Mouse (Mus musculus): Measurements from ENCODE around the gene Sp6. TPM values are rescaled to one million over a fixed set of nuclear protein-coding genes. Genes with fewer than 3 reads are reported as not detected.
A peak's percentile ranks its signal among the peaks of the same experiment; 100 is the strongest.

The Sp6 gene
- 1 to 10 TPM; 2.2 to 2.5 TPM for total RNA-seq (2021)

GRCm38 (mm10) chr11:97013121-97013670 lies at the start of gene Sp6:
Gene Sp6, plus strand, starts transcription at chr11:97013394.
- intact Hi-C loops (cut with DNase I), result no loop called here
- no peak for DNase-seq (ENCODE audit: low spot score in 2 of 2)

- intact Hi-C loops (cut with DNase I), result loop anchor here (2.0 to 5.0 kb wide), 2 partner anchors 47 to 96 kb away; partner anchors contain the start of gene Cdk5rap3
Observed at GRCm38 (mm10) chr11:96963580-96963979, 49.6 kb upstream of the Sp6 start.

GRCm38 (mm10) chr11:96966172-96966571 lies 47.0 kb upstream of the Sp6 start:
- intact Hi-C loops (cut with DNase I), result no loop called here

More at GRCm38 (mm10) chr11:96963580-96963979, 49.6 kb upstream of the Sp6 start:
- DNase-seq (ENCODE audit: low spot score in 2 of 2), result peak; percentile 80 to 88

GRCm38 (mm10) chr11:96966914-96967543 lies 46.2 kb upstream of the Sp6 start:
- DNase-seq (ENCODE audit: low spot score in 2 of 2), result no peak
- intact Hi-C loops (cut with DNase I), result no loop called here

More at GRCm38 (mm10) chr11:96966172-96966571, 47.0 kb upstream of the Sp6 start:
- DNase-seq (ENCODE audit: low spot score in 2 of 2), result no peak

- intact Hi-C loops (cut with DNase I), result no loop called here
- DNase-seq (ENCODE audit: low spot score in 2 of 2), result no peak
Observed at GRCm38 (mm10) chr11:96967544-96968269, 45.5 kb upstream of the Sp6 start.

GRCm38 (mm10) chr11:96968476-96968875 lies 44.7 kb upstream of the Sp6 start:
- intact Hi-C loops (cut with DNase I), result no loop called here
- no peak for DNase-seq (ENCODE audit: low spot score in 2 of 2)

GRCm38 (mm10) chr11:96969280-96969722 lies 43.9 kb upstream of the Sp6 start:
- intact Hi-C loops (cut with DNase I), result no loop called here
- DNase-seq (ENCODE audit: low spot score in 2 of 2), result no peak

GRCm38 (mm10) chr11:96969746-96970145 lies 43.4 kb upstream of the Sp6 start:
- peak; percentile 52 to 56 for DNase-seq (ENCODE audit: low spot score in 2 of 2)
- intact Hi-C loops (cut with DNase I), result no loop called here

GRCm38 (mm10) chr11:96970341-96970740 lies 42.9 kb upstream of the Sp6 start:
- DNase-seq (ENCODE audit: low spot score in 2 of 2), result no peak
- intact Hi-C loops (cut with DNase I), result no loop called here

- intact Hi-C loops (cut with DNase I), result no loop called here
- DNase-seq (ENCODE audit: low spot score in 2 of 2), result no peak
Observed at GRCm38 (mm10) chr11:96972906-96973305, 40.3 kb upstream of the Sp6 start.

- no peak for DNase-seq (ENCODE audit: low spot score in 2 of 2)
- intact Hi-C loops (cut with DNase I), result no loop called here
Observed at GRCm38 (mm10) chr11:96973426-96973964, 39.7 kb upstream of the Sp6 start.

- intact Hi-C loops (cut with DNase I), result loop anchor here (5.0 kb wide), 1 partner anchor 58 kb away; the partner anchor contains the start of gene Cdk5rap3
- DNase-seq (ENCODE audit: low spot score in 2 of 2), result no peak
Observed at GRCm38 (mm10) chr11:96974813-96975212, 38.4 kb upstream of the Sp6 start.

- no peak for DNase-seq (ENCODE audit: low spot score in 2 of 2)
- intact Hi-C loops (cut with DNase I), result loop anchor here (5.0 kb wide), 1 partner anchor 58 kb away; the partner anchor contains the start of gene Cdk5rap3
Observed at GRCm38 (mm10) chr11:96975511-96976378, 37.4 kb upstream of the Sp6 start.

- no peak for DNase-seq (ENCODE audit: low spot score in 2 of 2)
- intact Hi-C loops (cut with DNase I), result loop anchor here (5.0 kb wide), 1 partner anchor 59 kb away; the partner anchor contains the start of gene Cdk5rap3
Observed at GRCm38 (mm10) chr11:96976379-96976687, 36.9 kb upstream of the Sp6 start.

- intact Hi-C loops (cut with DNase I), result loop anchor here (5.0 kb wide), 1 partner anchor 60 kb away; the partner anchor contains the start of gene Cdk5rap3
- peak in 1 of 2 experiments; percentile 91 for DNase-seq (ENCODE audit: low spot score in 2 of 2)
Observed at GRCm38 (mm10) chr11:96976911-96977591, 36.1 kb upstream of the Sp6 start.

- intact Hi-C loops (cut with DNase I), result loop anchor here (5.0 kb wide), 1 partner anchor 61 kb away; the partner anchor contains the start of gene Cdk5rap3
- peak; percentile 100 for DNase-seq (ENCODE audit: low spot score in 2 of 2)
Observed at GRCm38 (mm10) chr11:96977606-96978400, 35.4 kb upstream of the Sp6 start.

GRCm38 (mm10) chr11:96978401-96979246 lies 34.6 kb upstream of the Sp6 start:
- DNase-seq (ENCODE audit: low spot score in 2 of 2), result no peak
- intact Hi-C loops (cut with DNase I), result loop anchor here (5.0 kb wide), 1 partner anchor 61 kb away; the partner anchor contains the start of gene Cdk5rap3

Data from left cerebral cortex, postnatal 36 days (tissue).